Mouse (Mus musculus): ENCODE measurements around the gene Ugt3a1. TPM values are rescaled to one million over a fixed set of nuclear protein-coding genes. Genes with fewer than 3 reads are reported as not detected.

Gene Ugt3a1
- total and polyA plus RNA-seq, 3 experiments = not detected

DNA sequence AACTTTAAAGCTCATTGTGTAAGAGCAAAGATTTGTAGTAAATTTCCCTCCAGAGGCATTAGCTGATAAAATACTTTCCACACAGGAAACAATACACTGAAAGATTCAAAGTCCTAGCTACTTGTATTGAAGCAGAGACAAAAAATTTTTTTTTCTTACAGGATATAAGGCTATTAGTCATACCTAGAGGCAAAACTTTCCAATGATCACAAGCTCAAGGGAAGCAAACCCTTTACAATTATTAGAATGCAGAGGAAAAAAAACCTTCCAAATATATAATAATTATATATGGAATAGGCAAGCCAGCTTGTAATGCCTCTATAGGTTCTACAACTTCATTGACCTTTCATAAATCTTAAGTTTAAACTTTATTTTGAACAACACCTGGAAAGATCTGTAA is 30.3 kb upstream of the Ugt3a1 start:
- TF ChIP-seq TAL1 (IDR thresholded peaks at IDR 0.05; ENCODE audit: low read length) (no peak), ZC3H11A (IDR thresholded peaks at IDR 0.05; ENCODE audit: low read depth, low read length) (no peak), EP300 (IDR thresholded peaks at IDR 0.05; ENCODE audit: low read depth in 1 of 2, low read length in 2 of 2) (no peak), MAX (IDR thresholded peaks at IDR 0.05; ENCODE audit: low read length) (no peak), CHD2 (IDR thresholded peaks at IDR 0.05; ENCODE audit: low read length) (no peak), GABPA (IDR thresholded peaks at IDR 0.05; ENCODE audit: low read depth, low read length) (no peak), NELFE (IDR thresholded peaks at IDR 0.05; ENCODE audit: low read depth, low read length) (no peak), MXI1 (IDR thresholded peaks at IDR 0.05; ENCODE audit: low read depth, low read length) (no peak), ELF1 (IDR thresholded peaks at IDR 0.05; ENCODE audit: low read depth, low read length) (no peak), POLR2AphosphoS2 (IDR thresholded peaks at IDR 0.05; ENCODE audit: low read length) (no peak), KAT2A (conservative IDR thresholded peaks at IDR 0.05; ENCODE audit: low read depth, low read length) (no peak), USF2 (IDR thresholded peaks at IDR 0.05; ENCODE audit: borderline replicate concordance in 1 of 2, insufficient read depth in 1 of 2, low read depth in 1 of 2, low read length in 2 of 2) (no peak), BHLHE40 (IDR thresholded peaks at IDR 0.05; ENCODE audit: borderline replicate concordance, low read depth, low read length) (no peak), TBP (IDR thresholded peaks at IDR 0.05; ENCODE audit: low read depth, low read length) (no peak), USF1 (IDR thresholded peaks at IDR 0.05; ENCODE audit: low read depth, low read length) (no peak), JUND (IDR thresholded peaks at IDR 0.05; ENCODE audit: low read depth, low read length) (no peak), RCOR1 (IDR thresholded peaks at IDR 0.05; ENCODE audit: low read depth, low read length) (no peak), MYB (IDR thresholded peaks at IDR 0.05; ENCODE audit: low read depth, low read length) (no peak), MAZ (IDR thresholded peaks at IDR 0.05; ENCODE audit: low read depth, low read length) (no peak), UBTF (IDR thresholded peaks at IDR 0.05; ENCODE audit: borderline replicate concordance, insufficient read depth, low read depth, low read length) (no peak)
- no peak for DNase-seq (ENCODE audit: low read depth, low spot score)
- H3K27ac ChIP-seq (ENCODE audit: control insufficient read depth, low read depth, low read length) = no peak overlapping the region
- H3K9me3 ChIP-seq (replicated peaks; ENCODE audit: insufficient read depth, low read length) = no peaks in the 10 kb centered on the region
- H3K36me3 ChIP-seq (ENCODE audit: control insufficient read depth in 1 of 2, insufficient read depth in 2 of 2, low read length in 2 of 2) = no peaks in the 10 kb centered on the region
- no peak overlapping the region for H3K4me3 ChIP-seq (ENCODE audit: control insufficient read depth in 1 of 2, insufficient read depth in 1 of 2, low read depth in 2 of 2, low read length in 2 of 2)
- H3K9ac ChIP-seq (ENCODE audit: control insufficient read depth, low read depth, low read length, poor library complexity, severe bottlenecking) = no peak overlapping the region
- H3K79me2 ChIP-seq (ENCODE audit: control insufficient read depth, insufficient read depth, low read length, poor library complexity) = no peaks in the 10 kb centered on the region
- peaks cover 4% of the 10 kb centered on the region in 2 experiments for H3K27me3 ChIP-seq (ENCODE audit: control insufficient read depth in 1 of 2, insufficient read depth in 2 of 2, low read length in 2 of 2)
- no peaks in the 10 kb centered on the region for H3K4me1 ChIP-seq (ENCODE audit: control insufficient read depth in 1 of 2, insufficient read depth in 2 of 2, low read length in 2 of 2)

- H3K79me2 ChIP-seq (ENCODE audit: control insufficient read depth, insufficient read depth, low read length, poor library complexity) = no peaks in the 10 kb centered on the region
- no peaks in the 10 kb centered on the region for H3K36me3 ChIP-seq (ENCODE audit: control insufficient read depth in 1 of 2, insufficient read depth in 2 of 2, low read length in 2 of 2)
- H3K27me3 ChIP-seq (ENCODE audit: control insufficient read depth in 1 of 2, insufficient read depth in 2 of 2, low read length in 2 of 2) = peaks cover 4 to 7% of the 10 kb centered on the region in 2 experiments
- no peak overlapping the region for H3K9ac ChIP-seq (ENCODE audit: control insufficient read depth, low read depth, low read length, poor library complexity, severe bottlenecking)
- no peak overlapping the region for H3K27ac ChIP-seq (ENCODE audit: control insufficient read depth, low read depth, low read length)
- TF ChIP-seq POLR2AphosphoS2 (IDR thresholded peaks at IDR 0.05; ENCODE audit: low read length) (no peak), NELFE (IDR thresholded peaks at IDR 0.05; ENCODE audit: low read depth, low read length) (no peak), CHD1 (IDR thresholded peaks at IDR 0.05; ENCODE audit: low read depth, low read length) (no peak), MXI1 (IDR thresholded peaks at IDR 0.05; ENCODE audit: low read depth, low read length) (no peak), TBP (IDR thresholded peaks at IDR 0.05; ENCODE audit: low read depth, low read length) (no peak), CTCF (IDR thresholded peaks at IDR 0.05 in 2 of 3, conservative IDR thresholded peaks at IDR 0.05 in 1 of 3; ENCODE audit: control insufficient read depth in 1 of 3, insufficient read depth in 1 of 3, low read depth in 2 of 3, low read length in 3 of 3, poor library complexity in 1 of 3, severe bottlenecking in 1 of 3) (no peak), HCFC1 (IDR thresholded peaks at IDR 0.05; ENCODE audit: low read depth, low read length) (no peak), MYC (IDR thresholded peaks at IDR 0.05; ENCODE audit: low read depth, low read length) (no peak)
- no peaks in the 10 kb centered on the region for H3K9me3 ChIP-seq (replicated peaks; ENCODE audit: insufficient read depth, low read length)
- H3K4me3 ChIP-seq (ENCODE audit: control insufficient read depth in 1 of 2, insufficient read depth in 1 of 2, low read depth in 2 of 2, low read length in 2 of 2) = no peak overlapping the region
- no peaks in the 10 kb centered on the region for H3K4me1 ChIP-seq (ENCODE audit: control insufficient read depth in 1 of 2, insufficient read depth in 2 of 2, low read length in 2 of 2)
- DNase-seq (ENCODE audit: low read depth, low spot score) = no peak
These were observed 23.8 kb upstream of the Ugt3a1 start for GRCm38 (mm10) chr15:9252891-9253290.

All from MEL (cell line).